ENCODE assay signal across 27 mouse cellular contexts in genomic region chr4:65743160-65743691, GRCm38 (mm10).
DNase-seq lines count a peak whose midpoint lies in the region; ATAC-seq lines count a peak whose summit lies in the region.
"Had no signal": no experiment of that assay in that cellular context is flagged by ENCODE, and none has a peak within 500 bp of the region (broad histone marks: within the 10 kb centered on the region; RNA-seq: fewer than 3 reads in every experiment).

No protein-coding gene starts in this region.

- DNase-seq in adrenal gland, postnatal 10 days, result peak; percentile 5
- no peak for DNase-seq in adrenal gland, adult 18-20 months (ENCODE audit: low spot score in 2 of 2)
- DNase-seq in forebrain, embryonic 14.5 days (ENCODE audit: low spot score), result peak; percentile 33
- no peak for DNase-seq in forebrain, embryonic 10.5 days (ENCODE audit: extremely low spot score, low spot score)
- no peak for DNase-seq in midbrain, embryonic 11.5 days (ENCODE audit: low spot score, missing footprints)
- DNase-seq in retina, embryonic 14.5 days (ENCODE audit: low spot score), result peak; percentile 41
- no peak for DNase-seq in layer of hippocampus, postnatal 14 days (ENCODE audit: low spot score in 2 of 2)
- DNase-seq: cerebellum, adult 2 months; cerebellum, postnatal 14 days; gastrocnemius, postnatal 14 days; kidney, adult 11 months; kidney, postnatal 14 days; liver, postnatal 0 days; lung, postnatal 36 days; right cerebral cortex, adult 18-20 months; spleen, adult 18-20 months; thymus, adult 2 months; thymus, postnatal 36 days had no signal

- H3K27me3 ChIP-seq in forebrain, embryonic 14.5 days (replicated peaks; ENCODE audit: control insufficient read depth, insufficient read depth, low read length), result no peaks in the 10 kb centered on the region
- no peaks in the 10 kb centered on the region for H3K27me3 ChIP-seq in forebrain, embryonic 10.5 days (ENCODE audit: poor library complexity, severe bottlenecking)
- H3K27me3 ChIP-seq in midbrain, embryonic 15.5 days (replicated peaks), result no peaks in the 10 kb centered on the region
- no peaks in the 10 kb centered on the region for H3K27me3 ChIP-seq in midbrain, embryonic 11.5 days (ENCODE audit: control insufficient read depth, insufficient read depth, low read length)
- H3K27me3 ChIP-seq: hindbrain, embryonic 12.5 days; limb, embryonic 13.5 days; liver, embryonic 12.5 days; Patski had no signal

- no peaks in the 10 kb centered on the region for H3K9me3 ChIP-seq in forebrain, embryonic 14.5 days (replicated peaks; ENCODE audit: control insufficient read depth, low read length)
- no peaks in the 10 kb centered on the region for H3K9me3 ChIP-seq in forebrain, embryonic 10.5 days
- H3K9me3 ChIP-seq in midbrain, embryonic 15.5 days, result no peaks in the 10 kb centered on the region
- H3K9me3 ChIP-seq in midbrain, embryonic 11.5 days (ENCODE audit: control insufficient read depth, low read length), result no peaks in the 10 kb centered on the region
- H3K9me3 ChIP-seq: hindbrain, embryonic 12.5 days; limb, embryonic 13.5 days; liver, embryonic 12.5 days had no signal

- no peaks in the 10 kb centered on the region for H3K4me1 ChIP-seq in forebrain, embryonic 14.5 days (ENCODE audit: control insufficient read depth, insufficient read depth, low read length)
- H3K4me1 ChIP-seq in forebrain, embryonic 10.5 days, result peaks cover 7% of the 10 kb centered on the region; the same call in 1 of the 2 replicates
- peaks cover 20% of the 10 kb centered on the region for H3K4me1 ChIP-seq in midbrain, embryonic 15.5 days
- H3K4me1 ChIP-seq in midbrain, embryonic 11.5 days (ENCODE audit: control insufficient read depth, insufficient read depth, low read length), result no peaks in the 10 kb centered on the region
- H3K4me1 ChIP-seq: limb, embryonic 13.5 days; liver, embryonic 12.5 days had no signal

- H3K27ac ChIP-seq in forebrain, embryonic 14.5 days (ENCODE audit: low read depth, low read length), result no peak overlapping the region
- no peak overlapping the region for H3K27ac ChIP-seq in forebrain, embryonic 10.5 days
- H3K27ac ChIP-seq in midbrain, embryonic 15.5 days, result peak overlapping the region; percentile 48
- no peak overlapping the region for H3K27ac ChIP-seq in midbrain, embryonic 11.5 days (ENCODE audit: low read depth, low read length)
- H3K27ac ChIP-seq: limb, embryonic 13.5 days; liver, embryonic 12.5 days; stomach, postnatal 0 days had no signal

- peak; percentile 75; the same call in 1 of the 2 replicates for ATAC-seq in forebrain, embryonic 14.5 days
- ATAC-seq in midbrain, embryonic 15.5 days (replicated peaks), result 0 out of 2 replicates have a peak, but pooled peaks have one; percentile 9
- no peak for ATAC-seq in midbrain, embryonic 11.5 days (ENCODE audit: low FRiP score)
- ATAC-seq: inflammation-experienced regulatory T-cells, adult 6 months; liver, embryonic 12.5 days; liver, postnatal 0 days; Patski had no signal

- H3K4me3 ChIP-seq in forebrain, embryonic 14.5 days (ENCODE audit: low read depth, low read length), result no peak overlapping the region
- no peak overlapping the region for H3K4me3 ChIP-seq in forebrain, embryonic 10.5 days
- no peak overlapping the region for H3K4me3 ChIP-seq in midbrain, embryonic 15.5 days
- H3K4me3 ChIP-seq in midbrain, embryonic 11.5 days (ENCODE audit: low read depth, low read length), result no peak overlapping the region
- H3K4me3 ChIP-seq: erythroblast, embryonic 14.5 days; hindbrain, embryonic 12.5 days; limb, embryonic 13.5 days; liver, embryonic 12.5 days had no signal

- H3K36me3 ChIP-seq in forebrain, embryonic 14.5 days (ENCODE audit: control insufficient read depth, insufficient read depth, low read length), result no peaks in the 10 kb centered on the region
- no peaks in the 10 kb centered on the region for H3K36me3 ChIP-seq in forebrain, embryonic 10.5 days (replicated peaks)
- no peaks in the 10 kb centered on the region for H3K36me3 ChIP-seq in midbrain, embryonic 15.5 days (replicated peaks)
- H3K36me3 ChIP-seq in midbrain, embryonic 11.5 days (ENCODE audit: control insufficient read depth, insufficient read depth, low read length), result no peaks in the 10 kb centered on the region
- H3K36me3 ChIP-seq: G1E; hindbrain, embryonic 12.5 days; limb, embryonic 13.5 days; liver, embryonic 12.5 days had no signal

- H3K9ac ChIP-seq in forebrain, embryonic 14.5 days (ENCODE audit: low read length), result no peak overlapping the region
- no peak overlapping the region for H3K9ac ChIP-seq in midbrain, embryonic 15.5 days
- no peak overlapping the region for H3K9ac ChIP-seq in midbrain, embryonic 11.5 days (ENCODE audit: low read length)
- H3K9ac ChIP-seq: hindbrain, embryonic 12.5 days; limb, embryonic 13.5 days; liver, embryonic 12.5 days; liver, postnatal 0 days had no signal

- H3K4me2 ChIP-seq in forebrain, embryonic 14.5 days (ENCODE audit: low read length), result no peak overlapping the region
- H3K4me2 ChIP-seq in midbrain, embryonic 15.5 days, result no peak overlapping the region
- H3K4me2 ChIP-seq in midbrain, embryonic 11.5 days, result no peak overlapping the region
- H3K4me2 ChIP-seq: hindbrain, embryonic 12.5 days; limb, embryonic 13.5 days; liver, embryonic 12.5 days had no signal

Comparison
In these comparisons a context has a peak if more than half of its experiments do, and no peak if none do; other contexts are left out.
1. DNase-seq: peak in adrenal gland, postnatal 10 days (single experiment), forebrain, embryonic 14.5 days (single experiment) and retina, embryonic 14.5 days (single experiment); none in adrenal gland, adult 18-20 months (0 of 2), forebrain, embryonic 10.5 days (single experiment), midbrain, embryonic 11.5 days (single experiment) and layer of hippocampus, postnatal 14 days (0 of 2).